Comparison of ENCODE assay signal across 12 mouse cellular contexts in the genomic region with DNA sequence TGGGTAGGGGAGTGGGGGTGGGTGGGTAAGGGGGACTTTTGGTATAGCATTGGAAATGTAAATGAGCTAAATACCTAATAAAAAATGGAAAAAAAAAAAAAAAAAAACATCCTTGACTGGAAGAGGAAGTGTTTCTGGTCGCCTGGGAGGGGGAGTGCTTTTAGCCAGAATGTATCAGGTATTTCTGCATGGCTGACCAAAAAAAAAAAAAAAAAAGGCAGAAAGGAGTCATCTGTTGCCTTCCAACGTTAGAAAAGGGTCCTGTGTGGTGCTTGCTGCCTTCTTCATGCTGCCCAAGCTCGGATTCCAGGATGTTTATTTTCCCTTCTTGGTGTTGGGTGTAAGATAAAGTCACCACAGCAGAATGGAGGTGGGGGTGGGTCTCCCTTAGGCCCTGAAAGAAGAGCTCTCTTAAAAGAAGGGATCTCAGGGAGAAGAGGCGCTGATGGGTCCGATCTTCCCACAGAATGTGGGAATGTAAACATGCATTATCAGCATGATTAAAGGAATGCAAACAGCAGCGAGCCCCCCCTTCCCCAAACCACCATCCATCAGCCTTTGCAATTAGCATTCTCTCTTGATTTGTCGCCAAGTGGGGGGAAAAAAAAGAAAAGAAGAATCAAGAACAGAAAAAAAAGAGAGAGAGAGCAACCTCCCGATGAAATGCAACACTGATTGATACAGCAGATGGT.
DNase-seq lines count a peak whose midpoint lies in the region; ATAC-seq and TF ChIP-seq lines count a peak whose summit lies in the region.
"Had no signal": no experiment of that assay in that cellular context is flagged by ENCODE, and none has a peak within 500 bp of the region (broad histone marks: within the 10 kb centered on the region; RNA-seq: fewer than 3 reads in every experiment).

No protein-coding gene starts in this region.

- dilution Hi-C loops in CH12.LX (cut with MboI; ENCODE audit: extremely low pct_ligation_motif_present, extremely low pct_unique_long_range_greater_than_20kb, low sequenced_read_pairs) = no loop called here

- TF ChIP-seq CTCF in CH12.LX (conservative IDR thresholded peaks at IDR 0.05 in 1 of 2, IDR thresholded peaks at IDR 0.05 in 1 of 2; ENCODE audit: low read depth in 2 of 2, low read length in 2 of 2) = no peak

- no peaks in the 10 kb centered on the region for H3K79me2 ChIP-seq in CH12.LX (replicated peaks; ENCODE audit: control insufficient read depth, extremely low read depth, insufficient read depth, poor library complexity, severe bottlenecking)

- H3K27me3 ChIP-seq in heart, embryonic 16.5 days (ENCODE audit: control insufficient read depth, insufficient read depth, low read length) = no peaks in the 10 kb centered on the region
- no peaks in the 10 kb centered on the region for H3K27me3 ChIP-seq in CH12.LX (replicated peaks)
- H3K27me3 ChIP-seq in forebrain, embryonic 13.5 days = no peaks in the 10 kb centered on the region
- H3K27me3 ChIP-seq in midbrain, embryonic 12.5 days = no peaks in the 10 kb centered on the region
- H3K27me3 ChIP-seq: liver, embryonic 15.5 days had no signal

- TF ChIP-seq POLR2A in CH12.LX (IDR thresholded peaks at IDR 0.05; ENCODE audit: low read depth, low read length) = no peak

- H3K9me3 ChIP-seq in heart, embryonic 16.5 days (replicated peaks; ENCODE audit: control insufficient read depth, low read length) = peaks cover 7% of the 10 kb centered on the region; the same call in 1 of the 2 replicates
- H3K9me3 ChIP-seq in CH12.LX (replicated peaks; ENCODE audit: low read length) = peaks cover 2% of the 10 kb centered on the region
- H3K9me3 ChIP-seq in forebrain, embryonic 13.5 days (replicated peaks) = peaks cover 3% of the 10 kb centered on the region; the same call in 1 of the 2 replicates
- H3K9me3 ChIP-seq in midbrain, embryonic 12.5 days = no peaks in the 10 kb centered on the region
- H3K9me3 ChIP-seq: liver, embryonic 15.5 days had no signal

- DNase-seq in heart, postnatal 25 days (ENCODE audit: low spot score) = no peak
- DNase-seq in CH12.LX (ENCODE audit: extremely low read depth) = no peak
- no peak for DNase-seq in urinary bladder, adult 18-20 months (ENCODE audit: low spot score in 2 of 2)
- DNase-seq in left cerebral cortex, postnatal 10 days (ENCODE audit: extremely low spot score in 1 of 2, low spot score in 2 of 2) = no peak
- DNase-seq: gastrocnemius, postnatal 10 days; kidney, adult 9 months; right cerebral cortex, postnatal 25 days had no signal

- WGBS in heart, embryonic 16.5 days = 15% methylated on average over 8 of the region's 8 CpGs
- 21% methylated on average over 8 of the region's 8 CpGs for WGBS in forebrain, embryonic 13.5 days
- WGBS in midbrain, embryonic 12.5 days = 36% methylated on average over 8 of the region's 8 CpGs

- H3K27ac ChIP-seq in heart, embryonic 16.5 days (ENCODE audit: low read length) = no peak overlapping the region
- H3K27ac ChIP-seq in CH12.LX (ENCODE audit: insufficient read depth, low read depth) = no peak overlapping the region
- H3K27ac ChIP-seq in forebrain, embryonic 13.5 days = peak overlapping the region; percentile 63
- H3K27ac ChIP-seq in midbrain, embryonic 12.5 days (replicated peaks) = no peak overlapping the region
- H3K27ac ChIP-seq: liver, embryonic 15.5 days had no signal

- TF ChIP-seq EP300 in CH12.LX (IDR thresholded peaks at IDR 0.05; ENCODE audit: low read length) = no peak

- no peak for ATAC-seq in heart, embryonic 16.5 days (replicated peaks; ENCODE audit: extremely low read depth, insufficient read depth, low FRiP score)
- peak; percentile 55 for ATAC-seq in forebrain, embryonic 13.5 days
- ATAC-seq in midbrain, embryonic 12.5 days (ENCODE audit: low FRiP score, low read depth) = peak; percentile 50; the same call in 1 of the 2 replicates

- TF ChIP-seq RAD21 in CH12.LX (IDR thresholded peaks at IDR 0.05; ENCODE audit: low read depth, low read length) = no peak

- in situ Hi-C loops in CH12.LX (cut with MboI; ENCODE audit: low pct_ligation_motif_present, low pct_unique_long_range_greater_than_20kb, low sequenced_read_pairs) = no loop called here

- intact Hi-C loops in heart, postnatal 25 days (cut with DNase I) = no loop called here
- intact Hi-C loops in left cerebral cortex, postnatal 10 days (cut with DNase I) = no loop called here

- H3K9ac ChIP-seq in heart, embryonic 16.5 days (ENCODE audit: low read length) = no peak overlapping the region
- H3K9ac ChIP-seq in CH12.LX (ENCODE audit: insufficient read depth, low read depth) = no peak overlapping the region
- H3K9ac ChIP-seq in forebrain, embryonic 13.5 days = no peak overlapping the region
- no peak overlapping the region for H3K9ac ChIP-seq in midbrain, embryonic 12.5 days (replicated peaks)
- H3K9ac ChIP-seq: liver, embryonic 15.5 days had no signal

- H3K36me3 ChIP-seq in heart, embryonic 16.5 days (ENCODE audit: control insufficient read depth, insufficient read depth) = no peaks in the 10 kb centered on the region
- no peaks in the 10 kb centered on the region for H3K36me3 ChIP-seq in CH12.LX (replicated peaks in 1 of 2; ENCODE audit: control insufficient read depth in 1 of 2, insufficient read depth in 1 of 2, low read length in 1 of 2)
- H3K36me3 ChIP-seq in forebrain, embryonic 13.5 days (ENCODE audit: poor library complexity, severe bottlenecking) = no peaks in the 10 kb centered on the region
- H3K36me3 ChIP-seq in midbrain, embryonic 12.5 days = no peaks in the 10 kb centered on the region
- H3K36me3 ChIP-seq: liver, embryonic 15.5 days had no signal

- H3K4me3 ChIP-seq in heart, embryonic 16.5 days (ENCODE audit: low read length) = no peak overlapping the region
- no peak overlapping the region for H3K4me3 ChIP-seq in CH12.LX (replicated peaks in 1 of 3; ENCODE audit: low read depth in 2 of 3, low read length in 2 of 3, poor library complexity in 1 of 3)
- H3K4me3 ChIP-seq in forebrain, embryonic 13.5 days = peak overlapping the region; percentile 6; the same call in 1 of the 2 replicates
- no peak overlapping the region for H3K4me3 ChIP-seq in midbrain, embryonic 12.5 days
- H3K4me3 ChIP-seq: liver, embryonic 15.5 days; myocyte had no signal

- 0 out of 2 replicates have a peak, but pooled peaks cover 4% of the 10 kb centered on the region for H3K4me1 ChIP-seq in heart, embryonic 16.5 days (ENCODE audit: control insufficient read depth, insufficient read depth, low read length)
- H3K4me1 ChIP-seq in CH12.LX (ENCODE audit: control insufficient read depth in 1 of 2, insufficient read depth in 2 of 2) = peaks cover 0 to 37% of the 10 kb centered on the region in 2 experiments; a peak in 2 of 4 replicates
- peaks cover 6% of the 10 kb centered on the region for H3K4me1 ChIP-seq in forebrain, embryonic 13.5 days
- no peaks in the 10 kb centered on the region for H3K4me1 ChIP-seq in midbrain, embryonic 12.5 days
- H3K4me1 ChIP-seq: liver, embryonic 15.5 days had no signal

- peak overlapping the region; percentile 32 for H3K4me2 ChIP-seq in heart, embryonic 16.5 days (ENCODE audit: low read depth, low read length)
- no peak overlapping the region for H3K4me2 ChIP-seq in CH12.LX (ENCODE audit: insufficient read depth, low read depth, poor library complexity, severe bottlenecking)
- peak overlapping the region; percentile 47 for H3K4me2 ChIP-seq in forebrain, embryonic 13.5 days
- 0 out of 2 replicates have a peak overlapping the region, but pooled peaks have one; percentile 5 for H3K4me2 ChIP-seq in midbrain, embryonic 12.5 days (replicated peaks)
- H3K4me2 ChIP-seq: liver, embryonic 15.5 days had no signal

TF ChIP-seq in CH12.LX, 34 proteins besides CTCF, POLR2A, EP300 and RAD21:
- TF ChIP-seq CHD2 (IDR thresholded peaks at IDR 0.05; ENCODE audit: low read length) (no peak), ZNF384 (IDR thresholded peaks at IDR 0.05; ENCODE audit: low read depth, low read length) (0 out of 2 replicates have a peak, but pooled peaks have one; percentile 54)
